Mouse (Mus musculus) megakaryocyte, embryonic 14.5 days (primary cell): ENCODE data around the gene Xrn2.
"Not testable (repeated sequence)": the region's sequence is repeated elsewhere in the genome, so short reads cannot be mapped to it uniquely, and the experiment has no call there.

Source experiments
- FLI1 ChIP-seq: IDR thresholded peaks from 2 replicates; pipeline ENCODE4 v1.6.1; 2012; ENCODE audit warnings: low read length, inconsistent platforms, mixed read lengths
- GATA1 ChIP-seq: IDR thresholded peaks from 3 replicates; pipeline ENCODE4 v1.6.1; 2012; ENCODE audit warnings: mixed read lengths, low read length, inconsistent platforms, borderline replicate concordance

- TF ChIP-seq GATA1, FLI1: not testable (repeated sequence)
Observed at GRCm38 (mm10) chr2:147022041-147022440, 9.2 kb downstream of the Xrn2 start.
